Mouse (Mus musculus): ENCODE results near the gene Tmem37.

- no peak for TF ChIP-seq POLR2A (IDR thresholded peaks at IDR 0.05; ENCODE audit: borderline replicate concordance, low read depth, low read length)
- no peak for TF ChIP-seq CTCF (IDR thresholded peaks at IDR 0.05; ENCODE audit: low read depth, low read length)
These were observed 48.9 kb upstream of the Tmem37 start for GRCm38 (mm10) chr1:120122634-120123383.

Measured in bone marrow macrophage, adult 2 months (primary cell).